Mouse (Mus musculus) cerebellum, adult 2 months (tissue): Measurements from ENCODE around the gene Fcgrt.

Experiments
- CTCF ChIP-seq: fragments of 200-500 bp; IDR thresholded peaks from 2 replicates; pipeline ENCODE4 v1.5.1; 2011; ENCODE audit warnings: low read depth, mild to moderate bottlenecking, control low read depth, low read length, moderate library complexity, borderline replicate concordance; ENCODE audit not compliant: insufficient read depth
- POLR2A ChIP-seq: fragments of 200-500 bp; IDR thresholded peaks from 2 replicates; pipeline ENCODE4 v1.6.1; 2011; ENCODE audit warnings: low read length, control low read depth, borderline replicate concordance; ENCODE audit not compliant: insufficient read depth

GRCm38 (mm10) chr7:45141319-45141718 lies 37.7 kb upstream of the Fcgrt start:
- TF ChIP-seq POLR2A (no peak), CTCF (no peak)
